Mouse (Mus musculus) midbrain, embryonic 10.5 days (tissue): ENCODE results near the gene R3hdm2. TPM values are rescaled to one million over a fixed set of nuclear protein-coding genes. Genes with fewer than 3 reads are reported as not detected.

Experiments
- DNase-seq: peaks from one replicate; pipeline ENCODE4 v3.0.0-alpha.2; 2017; ENCODE audit warnings: low spot score
- H3K27ac ChIP-seq: fragments of 300-500 bp; sonication (generic); replicated peaks from 2 replicates; pipeline ENCODE4 v1.5.1; 2016; ENCODE audit warnings: mild to moderate bottlenecking
- H3K27me3 ChIP-seq: fragments of 300-500 bp; sonication (generic); 2 replicates; pipeline ENCODE4 v1.6.1; 2016; ENCODE audit warnings: low read depth, mild to moderate bottlenecking; ENCODE audit not compliant: poor library complexity, severe bottlenecking
- H3K36me3 ChIP-seq: fragments of 300-500 bp; sonication (generic); 2 replicates; pipeline ENCODE4 v1.6.1; 2016; ENCODE audit warnings: mild to moderate bottlenecking, moderate library complexity
- H3K4me1 ChIP-seq: fragments of 300-500 bp; sonication (generic); 2 replicates; pipeline ENCODE4 v1.6.1; 2016
- H3K4me3 ChIP-seq: fragments of 300-500 bp; sonication (generic); 2 replicates; pipeline ENCODE4 v1.5.1; 2016; ENCODE audit warnings: mild to moderate bottlenecking, moderate library complexity
- H3K9me3 ChIP-seq: fragments of 300-500 bp; sonication (generic); replicated peaks from 2 replicates; pipeline ENCODE4 v1.6.1; 2016; ENCODE audit warnings: mild to moderate bottlenecking
- WGBS: fragments of 180-500 bp; shearing (Covaris S2); methylation state at CpG from one replicate; pipeline ENCODE4 v1.1.7; 2016; 5-methylcytosine and 5-hydroxymethylcytosine counted together
- polyA plus RNA-seq: library from polyadenylated mRNA; unstranded; fragments of >200 nt; fragmentation: Nextera tagmentation; extraction: Ambion mirVana; gene quantifications from 2 replicates; pipeline ENCODE4 v1.2.1, GENCODE M21; 2016

The R3hdm2 gene
- polyA plus RNA-seq, 1 experiment from 2014 or later = 29.6 TPM

GRCm38 (mm10) chr10:127512307-127512666 is 132.2 kb downstream of the R3hdm2 start:
- no peak for DNase-seq
- H3K27ac ChIP-seq = peak overlapping the region; percentile 89
- H3K9me3 ChIP-seq = no peaks in the 10 kb centered on the region
- H3K36me3 ChIP-seq = peaks cover 5% of the 10 kb centered on the region; the same call in 1 of the 2 replicates
- peaks cover 100% of the 10 kb centered on the region for H3K27me3 ChIP-seq
- peaks cover 97% of the 10 kb centered on the region for H3K4me1 ChIP-seq
- 3% methylated on average over 7 of the region's 7 CpGs for WGBS
- peak overlapping the region; percentile 62 for H3K4me3 ChIP-seq

GRCm38 (mm10) chr10:127512813-127513212 is 132.7 kb downstream of the R3hdm2 start:
- Histone ChIP-seq H3K36me3 (peaks cover 10% of the 10 kb centered on the region), H3K4me1 (peaks cover 100% of the 10 kb centered on the region), H3K27ac (peak overlapping the region; percentile 89), H3K4me3 (peak overlapping the region; percentile 62), H3K27me3 (peaks cover 100% of the 10 kb centered on the region), H3K9me3 (0 out of 2 replicates have a peak, but pooled peaks cover 3% of the 10 kb centered on the region)
- under 1% methylated on average over 27 of the region's 27 CpGs for WGBS
- DNase-seq = peak; percentile 97

DNA sequence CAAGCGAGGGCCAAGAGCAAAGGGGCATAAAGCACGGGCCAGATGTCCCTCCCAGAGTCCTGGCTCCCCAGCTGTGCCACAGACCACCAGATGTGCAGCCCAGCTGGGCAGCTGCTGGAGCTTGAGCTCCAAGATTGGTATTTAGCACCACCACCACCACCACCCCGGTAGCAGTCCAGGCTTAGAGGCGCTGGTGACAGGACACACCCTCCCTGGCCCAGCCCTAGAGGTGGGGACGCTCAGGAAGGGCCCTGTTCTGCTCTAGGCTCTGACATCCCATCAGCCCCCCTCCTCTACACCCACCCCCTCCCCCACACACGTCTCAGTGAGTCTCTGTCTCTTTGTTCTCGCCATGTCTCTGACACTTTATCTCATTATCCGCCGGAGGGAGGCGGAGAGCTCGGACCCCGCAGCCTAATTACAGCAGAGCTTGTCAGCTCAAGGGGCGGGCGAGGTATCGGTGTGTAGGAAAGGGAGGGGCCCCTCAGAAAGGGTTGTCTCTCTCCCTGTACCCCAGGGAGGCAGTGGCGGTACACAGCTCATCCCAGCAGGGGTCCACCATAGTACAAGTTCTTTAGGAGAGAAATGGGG is 133.5 kb downstream of the R3hdm2 start:
- WGBS = under 1% methylated on average over 16 of the region's 16 CpGs
- DNase-seq = peak; percentile 67
- Histone ChIP-seq H3K36me3 (peaks cover 18% of the 10 kb centered on the region), H3K27ac (peak overlapping the region; percentile 89), H3K4me3 (peak overlapping the region; percentile 62), H3K9me3 (0 out of 2 replicates have a peak, but pooled peaks cover 8% of the 10 kb centered on the region), H3K4me1 (peaks cover 99% of the 10 kb centered on the region), H3K27me3 (peaks cover 100% of the 10 kb centered on the region)

- WGBS = 8% methylated on average over 13 of the region's 13 CpGs
- no peak for DNase-seq
- Histone ChIP-seq H3K27me3 (peaks cover 100% of the 10 kb centered on the region), H3K4me3 (peak overlapping the region; percentile 62), H3K36me3 (peaks cover 24% of the 10 kb centered on the region), H3K4me1 (peaks cover 94% of the 10 kb centered on the region), H3K9me3 (0 out of 2 replicates have a peak, but pooled peaks cover 8% of the 10 kb centered on the region), H3K27ac (peak overlapping the region; percentile 89)
Observed at GRCm38 (mm10) chr10:127514111-127514698, 134.1 kb downstream of the R3hdm2 start.

DNA sequence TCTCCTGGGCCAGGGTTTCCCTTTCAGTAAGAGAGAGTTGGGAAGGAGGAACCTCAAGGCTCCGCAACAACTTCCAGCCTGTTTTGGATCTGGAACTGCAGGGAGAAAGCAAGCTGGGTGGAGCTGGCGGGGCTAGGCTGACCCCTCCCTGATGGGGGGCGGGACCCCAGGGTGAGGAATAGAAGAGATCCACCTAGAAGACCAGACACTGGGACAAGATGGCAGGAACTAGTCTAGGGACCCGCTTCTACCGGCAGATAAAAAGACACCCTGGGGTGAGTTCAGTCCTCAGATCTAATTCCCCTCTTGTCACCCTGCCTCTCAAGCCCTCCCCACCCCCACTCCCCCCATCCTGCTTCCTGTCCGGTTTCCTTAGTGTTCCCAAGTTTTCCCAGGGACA is 134.6 kb downstream of the R3hdm2 start, which contains the start of gene Ndufa4l2:
Gene Ndufa4l2, plus strand, starts transcription at position 204 of the 400 bp plus-strand sequence.
- DNase-seq = no peak

GRCm38 (mm10) chr10:127515271-127515982 is 135.3 kb downstream of the R3hdm2 start:
- H3K4me3 ChIP-seq = peak overlapping the region; percentile 22
- peaks cover 37% of the 10 kb centered on the region for H3K36me3 ChIP-seq
- 0 out of 2 replicates have a peak overlapping the region, but pooled peaks have one; percentile 39 for H3K27ac ChIP-seq
- peaks cover 90% of the 10 kb centered on the region for H3K4me1 ChIP-seq
- H3K9me3 ChIP-seq = peaks cover 15% of the 10 kb centered on the region; the same call in 1 of the 2 replicates
- H3K27me3 ChIP-seq = peaks cover 100% of the 10 kb centered on the region
- DNase-seq = peak; percentile 59
- 24% methylated on average over 9 of the region's 9 CpGs for WGBS

More for the DNA sequence above, 134.6 kb downstream of the R3hdm2 start, which contains the start of gene Ndufa4l2:
- Histone ChIP-seq H3K27ac (peak within 1 kb of the TSS; percentile 89), H3K27me3 (peaks cover 100% of the 10 kb centered on the region), H3K36me3 (peaks cover 30% of the 10 kb centered on the region), H3K4me3 (peak within 1 kb of the TSS; percentile 62), H3K9me3 (0 out of 2 replicates have a peak, but pooled peaks cover 9% of the 10 kb centered on the region), H3K4me1 (peaks cover 90% of the 10 kb centered on the region)
- 4% methylated on average over 6 of the region's 6 CpGs for WGBS

GRCm38 (mm10) chr10:127515983-127516459 is 135.9 kb downstream of the R3hdm2 start:
- peak overlapping the region; percentile 75; the same call in 1 of the 2 replicates for H3K27ac ChIP-seq
- H3K27me3 ChIP-seq = peaks cover 99% of the 10 kb centered on the region
- H3K36me3 ChIP-seq = peaks cover 41% of the 10 kb centered on the region
- peak; percentile 33 for DNase-seq
- peaks cover 90% of the 10 kb centered on the region for H3K4me1 ChIP-seq
- H3K9me3 ChIP-seq = peaks cover 15% of the 10 kb centered on the region; the same call in 1 of the 2 replicates
- 10% methylated on average over 8 of the region's 8 CpGs for WGBS
- peak overlapping the region; percentile 44 for H3K4me3 ChIP-seq

DNA sequence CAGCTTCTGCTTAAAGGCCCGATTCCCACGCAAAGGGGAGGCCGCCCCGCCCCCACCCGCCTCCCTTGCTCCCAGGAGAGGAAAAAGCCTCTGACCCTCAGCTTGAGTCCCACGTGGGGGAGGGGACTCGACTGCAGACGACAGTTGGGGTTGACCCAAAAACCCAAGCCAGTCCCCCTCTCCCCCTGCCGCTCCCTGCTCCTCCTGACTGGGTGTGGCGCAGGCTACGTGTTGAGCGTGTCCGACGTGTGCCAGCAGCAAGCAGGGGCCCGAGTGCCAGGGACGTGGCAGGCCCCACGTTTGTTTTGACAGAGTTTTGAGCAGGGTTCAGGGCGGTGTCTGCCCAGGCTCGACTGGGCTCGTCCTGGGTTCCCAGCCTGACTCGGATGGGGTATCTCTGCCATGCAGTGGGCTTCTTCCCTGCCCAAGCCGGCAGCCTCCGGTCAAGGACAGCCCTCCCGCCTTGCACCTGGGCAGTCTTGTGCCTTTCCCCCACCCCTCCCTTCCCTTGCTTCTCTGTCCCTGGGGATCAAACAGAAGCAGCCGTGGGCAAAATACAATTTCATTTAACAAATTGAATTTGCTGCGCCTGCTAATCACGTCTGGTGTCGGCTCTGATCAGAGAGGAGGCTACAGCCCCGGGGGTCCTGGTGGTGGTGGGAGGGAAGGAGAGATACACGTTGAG is 136.6 kb downstream of the R3hdm2 start:
- WGBS = 6% methylated on average over 30 of the region's 30 CpGs
- Histone ChIP-seq H3K4me3 (peak overlapping the region; percentile 44), H3K27me3 (peaks cover 92% of the 10 kb centered on the region), H3K9me3 (peaks cover 15% of the 10 kb centered on the region; the same call in 1 of the 2 replicates), H3K27ac (peak overlapping the region; percentile 75), H3K4me1 (peaks cover 90% of the 10 kb centered on the region), H3K36me3 (peaks cover 41% of the 10 kb centered on the region)
- peak; percentile 66 for DNase-seq

DNA sequence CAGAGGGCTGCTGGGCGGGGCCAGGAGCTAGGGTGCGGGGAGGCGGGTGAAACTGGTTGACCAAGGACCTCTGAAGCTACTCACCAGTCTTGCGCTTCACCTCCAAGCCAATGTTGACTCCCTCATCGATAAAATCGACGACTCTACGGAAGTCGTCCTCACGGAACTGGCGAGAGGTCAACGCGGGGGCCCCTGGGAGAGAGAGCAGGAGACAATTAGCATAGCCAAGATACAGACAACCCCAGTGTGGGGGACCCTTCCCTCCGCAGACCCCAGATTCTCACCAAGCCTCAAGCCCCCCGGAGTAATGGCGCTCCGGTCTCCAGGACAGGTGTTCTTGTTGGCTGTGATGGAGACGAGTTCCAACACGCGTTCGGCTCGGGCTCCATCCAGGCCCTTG is 137.8 kb downstream of the R3hdm2 start:
- peaks cover 82% of the 10 kb centered on the region for H3K4me1 ChIP-seq

GRCm38 (mm10) chr10:127519041-127519701 is 139.0 kb downstream of the R3hdm2 start:
- DNase-seq = no peak
- Histone ChIP-seq H3K27ac (no peak overlapping the region), H3K36me3 (peaks cover 41% of the 10 kb centered on the region), H3K9me3 (peaks cover 15% of the 10 kb centered on the region; the same call in 1 of the 2 replicates), H3K4me1 (peaks cover 70% of the 10 kb centered on the region), H3K27me3 (peaks cover 83% of the 10 kb centered on the region), H3K4me3 (no peak overlapping the region)
- 92% methylated on average over 25 of the region's 26 CpGs for WGBS

More for the DNA sequence above, 137.8 kb downstream of the R3hdm2 start:
- peaks cover 15% of the 10 kb centered on the region; the same call in 1 of the 2 replicates for H3K9me3 ChIP-seq
- H3K4me3 ChIP-seq = no peak overlapping the region
- H3K36me3 ChIP-seq = peaks cover 41% of the 10 kb centered on the region
- DNase-seq = no peak
- H3K27me3 ChIP-seq = peaks cover 83% of the 10 kb centered on the region
- 91% methylated on average over 22 of the region's 22 CpGs for WGBS
- H3K27ac ChIP-seq = no peak overlapping the region

- peaks cover 15% of the 10 kb centered on the region; the same call in 1 of the 2 replicates for H3K9me3 ChIP-seq
- H3K27me3 ChIP-seq = peaks cover 83% of the 10 kb centered on the region
- 93% methylated on average over 37 of the region's 37 CpGs for WGBS
- H3K4me3 ChIP-seq = no peak overlapping the region; the same call in 1 of the 2 replicates
- H3K4me1 ChIP-seq = peaks cover 70% of the 10 kb centered on the region
- peak overlapping the region; percentile 17; the same call in 1 of the 2 replicates for H3K27ac ChIP-seq
- H3K36me3 ChIP-seq = peaks cover 41% of the 10 kb centered on the region
- no peak for DNase-seq
Observed at GRCm38 (mm10) chr10:127519903-127520713, 140.0 kb downstream of the R3hdm2 start.
